Mouse (Mus musculus) urinary bladder, adult 18-20 months (tissue): ENCODE data around the gene Zfp13.
A peak's percentile ranks its signal among the peaks of the same experiment; 100 is the strongest.
"Not testable (repeated sequence)": the region's sequence is repeated elsewhere in the genome, so short reads cannot be mapped to it uniquely, and the experiment has no call there.

ENCODE experiments used
- DNase-seq, 2 experiments: peaks; one replicate each; pipeline ENCODE4 v3.0.0; 2022; ENCODE audit warnings: low spot score in 2 of 2, mixed read lengths in 2 of 2

Zfp13 gene

DNA sequence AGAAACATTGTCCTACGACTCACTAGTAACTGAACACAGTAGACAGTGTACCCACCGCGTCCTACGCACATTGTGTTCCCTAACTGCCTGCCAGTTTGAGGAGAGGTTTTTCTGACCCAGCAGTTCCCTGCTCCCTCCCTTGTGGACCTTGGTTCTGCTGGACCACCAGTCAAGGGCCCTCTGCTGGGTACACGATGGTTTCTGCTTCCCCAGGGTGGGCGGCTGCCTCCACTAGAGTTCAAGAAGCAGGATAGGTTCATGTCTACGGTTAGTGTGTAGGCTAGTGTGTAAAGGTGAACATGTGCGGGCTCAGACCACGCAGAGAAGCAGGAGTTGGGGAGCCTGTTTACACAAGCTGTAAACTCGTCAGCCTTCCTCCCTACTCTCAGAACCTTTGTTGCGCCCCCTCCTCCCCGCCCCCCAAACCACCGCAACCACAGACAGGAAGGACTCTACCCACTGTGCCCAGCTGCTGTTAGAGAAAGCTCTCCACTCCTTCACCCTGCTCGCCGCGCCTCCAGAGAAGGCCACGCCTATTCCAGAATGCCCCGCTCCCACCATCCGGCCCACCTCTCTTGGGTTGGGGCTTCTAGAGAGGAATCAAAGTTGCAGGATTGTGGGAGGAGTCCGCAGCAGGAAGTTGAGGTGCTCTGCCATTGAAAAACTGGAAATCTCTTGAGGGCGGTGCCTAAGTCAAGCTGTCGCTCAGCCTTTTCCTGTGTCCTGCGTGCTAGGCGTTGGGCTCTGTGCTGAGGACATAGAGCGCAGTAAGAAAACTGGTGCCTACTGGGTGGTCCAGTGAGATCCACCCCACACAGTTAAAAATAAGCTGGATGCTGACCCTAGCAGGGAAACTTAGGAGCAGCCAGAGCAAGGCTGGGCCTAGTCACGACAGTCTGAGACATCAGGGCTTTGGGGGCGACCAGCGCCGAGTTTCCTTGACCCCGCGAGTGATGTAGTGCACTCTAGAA, at the start of gene Zfp13:
Zfp13 (minus strand) TSS at position 906 of the 971 bp plus-strand sequence.
- DNase-seq: peak; percentile 78 to 83

DNA sequence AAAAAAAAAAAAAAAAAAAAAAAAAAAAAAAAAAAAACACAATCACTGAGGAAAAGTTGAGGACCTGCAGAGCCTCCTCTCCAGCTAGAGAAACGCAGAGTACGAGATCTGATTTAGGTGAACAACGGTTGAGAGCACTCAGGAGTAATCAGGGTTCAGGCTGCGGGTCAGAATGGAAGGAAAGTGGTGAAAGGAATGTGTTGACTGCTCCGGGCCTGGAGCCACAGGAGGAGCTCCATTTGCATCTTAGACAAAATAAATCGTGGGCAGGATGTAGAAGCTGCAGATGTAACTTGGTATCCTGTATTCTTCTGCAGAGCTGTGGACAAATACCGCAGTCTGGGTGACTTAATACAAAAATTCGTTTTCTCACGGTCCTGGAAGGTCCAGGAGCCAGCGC, 46.6 kb upstream of the Zfp13 start:
- DNase-seq: no peak

- no peak for DNase-seq
Measured at GRCm38 (mm10) chr17:23644613-23645495, 45.6 kb upstream of the Zfp13 start, which contains the start of gene Mmp25. Mmp25 (minus strand) TSS chr17:23645277.

- DNase-seq: no peak
Measured at GRCm38 (mm10) chr17:23631241-23631640, 32.0 kb upstream of the Zfp13 start.

DNA sequence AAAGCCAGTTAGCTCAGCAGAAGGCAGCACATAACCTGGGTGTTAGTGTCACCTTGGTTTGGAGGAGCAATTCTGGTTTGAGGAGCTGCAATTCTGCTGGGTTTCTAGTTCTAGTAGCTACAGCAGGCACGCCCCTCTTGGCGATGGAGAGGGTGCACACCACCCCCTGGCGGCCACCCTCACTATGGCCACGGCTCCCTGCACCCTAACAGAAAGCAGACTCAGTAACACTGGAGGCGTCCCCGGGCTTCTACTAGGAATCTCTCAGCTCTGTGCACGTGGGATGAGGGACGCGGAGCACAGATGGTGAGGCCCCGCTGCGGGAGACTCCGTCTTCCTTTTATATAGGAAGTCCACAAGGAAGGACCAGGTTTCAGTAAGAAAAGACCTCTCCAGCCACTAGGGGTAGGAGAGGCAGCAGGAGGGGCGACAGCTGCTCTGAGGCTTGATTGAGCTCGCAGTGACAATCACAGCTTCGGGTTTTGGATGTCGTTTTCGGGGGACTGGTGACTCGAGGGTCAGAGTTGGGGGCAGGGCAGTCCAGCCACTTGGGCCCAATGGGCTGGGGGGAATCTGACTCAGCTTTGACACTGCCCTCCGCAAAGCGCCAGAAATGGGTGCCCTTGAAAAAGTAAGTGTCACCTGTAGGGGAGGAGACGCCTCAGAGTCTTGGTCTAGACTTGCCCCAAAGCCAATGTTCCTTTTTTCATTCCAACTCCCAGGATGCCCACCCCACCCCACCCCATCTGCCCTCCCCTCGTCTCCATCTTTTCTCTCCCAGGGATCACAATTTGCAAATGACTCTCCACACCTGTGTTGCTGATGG, 31.1 kb upstream of the Zfp13 start:
- DNase-seq: peak; percentile 58 to 74

- DNase-seq: no peak
Measured at GRCm38 (mm10) chr17:23627813-23628212, 28.5 kb upstream of the Zfp13 start.

- no peak for DNase-seq
Measured at GRCm38 (mm10) chr17:23620351-23620750, 21.1 kb upstream of the Zfp13 start.

DNA sequence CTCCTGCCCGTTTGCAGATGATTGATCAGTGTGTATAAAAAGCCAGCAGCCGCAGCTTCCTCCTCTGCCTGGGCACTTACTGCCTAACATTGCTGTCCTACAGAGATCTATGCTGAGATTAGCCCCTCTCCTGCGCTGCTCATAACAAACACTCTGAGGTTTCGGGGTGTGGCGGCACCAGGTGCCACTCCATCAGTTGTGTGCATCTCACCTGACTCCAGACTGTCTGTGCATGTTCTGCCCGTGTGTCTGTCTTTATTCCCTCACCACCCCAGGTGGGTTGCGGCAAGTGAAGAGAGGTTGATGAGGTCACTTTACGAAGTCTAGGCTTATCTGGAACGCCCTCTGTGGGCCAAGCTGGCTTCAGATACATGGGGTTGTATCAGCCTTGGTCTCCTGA, 17.8 kb upstream of the Zfp13 start:
- DNase-seq: no peak

- peak; percentile 33 to 50 for DNase-seq
Measured at GRCm38 (mm10) chr17:23610361-23610800, 11.1 kb upstream of the Zfp13 start.

DNA sequence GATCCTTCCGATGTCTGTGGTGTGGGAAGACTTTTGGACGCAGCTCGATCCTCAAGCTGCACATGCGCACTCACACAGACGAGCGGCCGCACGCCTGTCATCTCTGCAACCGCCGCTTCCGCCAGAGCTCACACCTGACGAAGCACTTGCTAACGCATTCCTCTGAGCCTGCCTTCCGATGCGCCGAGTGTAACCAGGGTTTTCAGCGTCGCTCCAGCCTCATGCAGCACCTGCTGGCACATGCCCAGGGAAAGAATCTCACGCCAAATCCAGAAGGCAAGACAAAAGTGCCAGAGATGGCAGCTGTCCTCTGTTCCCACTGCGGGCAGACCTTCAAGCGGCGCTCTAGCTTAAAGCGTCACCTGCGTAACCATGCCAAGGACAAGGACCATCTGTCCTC, 10.3 kb upstream of the Zfp13 start:
- DNase-seq: no peak

DNA sequence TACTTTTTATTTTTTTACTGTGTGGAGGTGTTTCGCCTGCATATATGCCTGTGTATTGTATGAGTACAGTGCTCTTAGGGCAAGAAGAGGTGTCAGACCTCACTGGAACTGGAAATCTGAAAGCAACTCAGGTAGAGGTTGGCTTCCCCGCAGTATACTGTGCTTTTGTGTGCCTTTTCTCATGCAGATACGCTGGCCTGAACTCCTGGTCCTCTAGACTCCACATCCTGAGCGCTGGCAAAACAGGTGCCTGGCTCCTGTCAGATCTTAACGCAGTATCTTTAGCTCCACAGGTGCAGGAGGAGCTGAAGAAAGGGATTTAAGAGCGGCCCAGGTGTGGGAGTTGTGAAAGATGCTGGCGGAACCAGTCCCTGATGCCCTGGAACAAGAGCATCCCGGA, 5.9 kb upstream of the Zfp13 start:
- DNase-seq: no peak

GRCm38 (mm10) chr17:23604394-23604793, 5.1 kb upstream of the Zfp13 start:
- DNase-seq: no peak

DNA sequence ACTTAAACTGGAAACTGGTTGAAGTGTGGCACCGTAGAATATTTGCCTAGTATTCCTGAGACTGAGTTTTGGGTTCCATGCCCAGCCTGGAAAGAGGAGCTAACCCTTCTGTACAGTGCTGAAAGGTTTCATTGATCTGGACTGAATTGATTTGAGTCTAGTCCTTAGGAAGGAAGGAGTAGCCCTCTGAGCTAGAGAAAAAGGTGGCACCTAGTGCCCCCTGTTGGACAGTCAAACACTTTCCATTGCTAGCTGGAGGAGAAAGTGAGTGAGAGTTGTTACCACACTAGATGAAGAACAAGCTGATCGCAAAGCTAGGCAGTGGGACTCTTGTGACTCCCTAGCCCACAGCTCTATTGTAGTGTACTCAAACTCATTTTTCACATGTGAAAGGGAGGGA, 4.3 kb upstream of the Zfp13 start:
- DNase-seq: no peak

DNA sequence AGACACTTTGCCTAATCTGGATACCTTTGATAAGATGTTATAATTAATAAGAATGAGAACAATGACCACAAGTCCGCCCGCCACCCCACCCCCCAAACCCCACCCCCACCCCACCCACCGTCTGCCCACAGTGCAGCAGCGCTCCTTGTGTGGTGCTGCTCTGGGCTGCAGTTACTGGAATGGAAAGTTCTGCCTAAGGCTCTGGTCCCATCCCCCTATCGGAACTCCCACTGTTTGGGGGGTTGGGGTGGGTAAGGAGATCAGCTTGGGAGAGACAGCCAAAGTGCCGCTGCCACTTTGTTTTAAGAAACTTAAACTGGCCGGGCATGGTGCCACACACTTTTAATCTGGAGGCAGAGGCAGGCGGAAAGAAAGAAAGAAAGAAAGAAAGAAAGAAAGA, 3.8 kb upstream of the Zfp13 start:
- DNase-seq: no peak

- DNase-seq: no peak
Measured at GRCm38 (mm10) chr17:23601836-23602585, 2.7 kb upstream of the Zfp13 start.

GRCm38 (mm10) chr17:23600641-23601622, 1.6 kb upstream of the Zfp13 start, which contains the start of gene Zscan10:
Zscan10 (plus strand) TSS chr17:23600856.
- no peak for DNase-seq

- peak in 1 of 2 experiments; percentile 8 for DNase-seq
Measured at GRCm38 (mm10) chr17:23599605-23600063, 347 bp upstream of the Zfp13 start.

- DNase-seq: not testable (repeated sequence)
Measured at GRCm38 (mm10) chr17:23595139-23595538, 4.1 kb downstream of the Zfp13 start.

DNA sequence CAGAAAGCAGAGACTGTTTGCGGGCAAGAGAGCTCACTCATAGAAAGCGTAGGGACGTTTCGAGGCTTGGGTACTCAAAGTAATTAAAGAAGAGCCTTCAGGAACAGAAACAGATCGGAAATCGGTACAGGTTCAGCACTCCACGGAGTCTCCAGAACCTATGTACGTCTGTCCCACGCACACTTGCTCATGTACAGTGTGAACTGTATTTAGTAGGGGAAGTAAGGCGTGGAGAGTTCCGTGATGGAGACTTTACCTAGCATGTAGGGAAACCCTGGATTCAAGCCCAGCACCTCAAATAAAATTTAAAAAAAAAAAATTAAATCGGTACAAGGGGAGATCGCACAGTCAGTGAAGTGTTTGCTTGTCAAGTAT, 6.4 kb downstream of the Zfp13 start:
- DNase-seq: no peak
